Mouse (Mus musculus): ENCODE data around the gene 9330182O14Rik. TPM values are rescaled to one million over a fixed set of nuclear protein-coding genes. Genes with fewer than 3 reads are reported as not detected.

The 9330182O14Rik gene
- polyA plus RNA-seq (2015; fragmentation: Nextera tagmentation; extraction: Ambion mirVana): not detected in 2 replicates

DNA sequence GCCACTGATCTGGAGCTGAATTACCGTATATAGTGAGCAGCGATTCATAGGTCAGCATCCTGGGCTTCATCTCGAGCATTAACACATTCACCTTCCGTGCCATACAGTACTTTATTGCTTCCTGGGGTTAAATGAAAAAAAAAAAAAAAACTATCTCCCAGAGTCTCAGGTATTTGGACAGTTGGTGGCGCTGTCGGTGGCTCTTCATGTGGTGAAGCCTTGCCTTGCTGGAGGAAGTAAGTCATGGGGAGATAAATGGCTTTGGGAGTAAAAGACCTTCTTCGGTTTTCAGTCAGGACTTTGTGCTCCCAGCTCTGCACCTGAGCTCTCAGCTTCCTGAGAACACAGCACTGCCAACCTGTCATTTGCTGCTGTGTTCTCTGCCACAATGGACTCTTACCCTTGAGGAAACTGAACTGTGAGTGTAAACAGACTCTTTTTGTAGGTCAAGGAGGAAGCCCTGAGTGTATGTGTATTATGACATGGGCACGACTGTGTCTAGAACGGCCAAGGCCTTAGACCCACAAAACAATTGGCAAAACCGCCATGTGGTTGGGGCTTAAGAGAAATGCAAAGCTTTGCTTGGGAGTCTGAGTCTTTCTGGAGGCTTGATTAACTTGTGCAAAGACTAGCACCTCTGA is at the start of gene 9330182O14Rik:
9330182O14Rik (plus strand) TSS at position 214 of the 641 bp plus-strand sequence.
- Histone ChIP-seq H3K27me3 (ENCODE audit: control insufficient read depth, insufficient read depth, low read depth, low read length) (no peaks in the 10 kb centered on the region), H3K27ac (ENCODE audit: low read length) (no peak within 1 kb of the TSS), H3K9me3 (replicated peaks; ENCODE audit: control insufficient read depth, low read length) (no peaks in the 10 kb centered on the region), H3K4me1 (ENCODE audit: control insufficient read depth, low read depth, low read length) (no peaks in the 10 kb centered on the region), H3K36me3 (ENCODE audit: control insufficient read depth, insufficient read depth) (no peaks in the 10 kb centered on the region), H3K4me3 (ENCODE audit: low read depth, low read length) (no peak within 1 kb of the TSS), H3K4me2 (ENCODE audit: low read depth, low read length) (no peak within 1 kb of the TSS), H3K9ac (ENCODE audit: low read depth, low read length) (no peak within 1 kb of the TSS)
- no peak for ATAC-seq (ENCODE audit: low read depth)
- 29% methylated on average over 10 of the region's 10 CpGs for WGBS (ENCODE audit: insufficient replicate concordance)

DNA sequence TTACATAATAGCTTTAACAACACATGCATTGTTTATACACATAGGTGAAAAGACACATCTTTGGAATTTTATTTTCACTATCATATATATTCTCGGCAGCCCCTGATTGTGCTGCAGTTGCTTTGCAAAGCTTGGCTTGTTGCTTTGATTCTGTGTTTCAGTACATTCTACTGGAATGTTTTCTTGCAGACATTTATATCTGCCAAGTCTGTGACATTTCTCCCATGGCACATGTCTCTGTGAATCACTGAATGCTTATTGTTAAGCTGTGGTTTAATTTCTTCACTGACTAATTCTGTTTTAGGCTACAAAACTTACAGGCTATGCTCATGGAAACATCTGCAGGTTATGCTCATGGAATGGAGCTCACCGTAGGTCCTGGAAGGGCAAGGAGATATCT is 30.9 kb upstream of the 9330182O14Rik start:
- no peaks in the 10 kb centered on the region for H3K36me3 ChIP-seq (ENCODE audit: control insufficient read depth, insufficient read depth)
- no peaks in the 10 kb centered on the region for H3K27me3 ChIP-seq (ENCODE audit: control insufficient read depth, insufficient read depth, low read depth, low read length)
- H3K9ac ChIP-seq (ENCODE audit: low read depth, low read length): no peak overlapping the region
- no peaks in the 10 kb centered on the region for H3K4me1 ChIP-seq (ENCODE audit: control insufficient read depth, low read depth, low read length)
- ATAC-seq (ENCODE audit: low read depth): no peak
- H3K9me3 ChIP-seq (replicated peaks; ENCODE audit: control insufficient read depth, low read length): no peaks in the 10 kb centered on the region
- H3K4me2 ChIP-seq (ENCODE audit: low read depth, low read length): no peak overlapping the region
- WGBS (ENCODE audit: insufficient replicate concordance): 72% methylated on average over 2 of the region's 2 CpGs
- H3K27ac ChIP-seq (ENCODE audit: low read length): no peak overlapping the region
- no peak overlapping the region for H3K4me3 ChIP-seq (ENCODE audit: low read depth, low read length)

DNA sequence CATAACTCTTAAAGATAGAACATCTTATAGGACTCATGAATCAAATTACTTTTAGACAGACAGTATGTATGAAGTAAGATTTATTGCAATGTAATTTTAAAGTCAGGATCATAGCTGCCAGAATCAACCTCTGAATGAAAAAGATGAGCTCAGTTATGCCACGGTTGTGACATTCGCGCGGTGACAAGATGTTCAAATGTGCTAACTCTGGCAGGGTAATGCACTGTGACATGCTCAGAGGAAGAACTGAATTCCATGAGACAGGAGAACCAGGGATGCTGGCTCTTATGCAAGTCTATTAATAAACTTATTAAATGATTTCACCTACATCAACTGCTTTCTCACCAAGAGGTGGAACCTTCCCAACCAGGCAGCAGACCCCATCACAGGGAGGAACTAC is 28.5 kb upstream of the 9330182O14Rik start:
- Histone ChIP-seq H3K4me1 (ENCODE audit: control insufficient read depth, low read depth, low read length) (no peaks in the 10 kb centered on the region), H3K4me2 (ENCODE audit: low read depth, low read length) (no peak overlapping the region), H3K4me3 (ENCODE audit: low read depth, low read length) (no peak overlapping the region), H3K36me3 (ENCODE audit: control insufficient read depth, insufficient read depth) (no peaks in the 10 kb centered on the region), H3K9ac (ENCODE audit: low read depth, low read length) (no peak overlapping the region), H3K27ac (ENCODE audit: low read length) (no peak overlapping the region), H3K27me3 (ENCODE audit: control insufficient read depth, insufficient read depth, low read depth, low read length) (no peaks in the 10 kb centered on the region), H3K9me3 (replicated peaks; ENCODE audit: control insufficient read depth, low read length) (no peaks in the 10 kb centered on the region)
- 76% methylated on average over 4 of the region's 4 CpGs for WGBS (ENCODE audit: insufficient replicate concordance)
- no peak for ATAC-seq (ENCODE audit: low read depth)

DNA sequence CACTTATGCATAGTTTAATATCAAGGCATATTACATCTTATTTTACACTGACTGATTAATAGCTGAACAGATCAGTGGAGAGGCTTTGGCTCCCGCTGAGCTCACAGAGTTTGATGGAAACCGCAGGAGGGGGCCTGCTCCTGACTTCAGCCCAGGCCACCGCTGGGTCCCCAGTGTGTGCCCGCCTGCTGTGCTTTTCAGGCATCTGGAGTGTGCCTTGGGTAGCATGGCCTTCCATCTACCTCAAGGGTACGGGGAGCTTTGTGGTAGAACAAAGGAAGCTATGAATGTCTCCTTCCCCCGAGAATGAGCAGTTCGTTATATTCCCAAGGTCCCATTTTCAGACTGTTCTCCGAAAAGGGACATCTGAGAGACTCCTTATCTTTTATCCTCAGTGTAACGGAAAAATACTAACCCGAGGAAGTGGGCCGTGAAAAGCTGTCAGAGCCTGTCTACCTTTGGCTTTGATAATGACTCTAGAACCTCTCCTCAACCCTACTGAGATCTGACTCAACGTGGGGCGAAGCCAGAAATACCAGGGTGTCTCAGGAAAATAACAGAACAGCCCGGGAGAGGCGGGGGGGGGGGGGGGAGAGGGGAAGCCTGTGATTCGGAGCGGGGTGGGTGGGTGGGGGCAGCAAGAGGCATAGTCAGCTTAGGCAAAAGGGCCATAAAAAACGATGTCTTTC is 20.1 kb upstream of the 9330182O14Rik start:
- Histone ChIP-seq H3K27me3 (ENCODE audit: control insufficient read depth, insufficient read depth, low read depth, low read length) (no peaks in the 10 kb centered on the region), H3K9me3 (replicated peaks; ENCODE audit: control insufficient read depth, low read length) (no peaks in the 10 kb centered on the region), H3K9ac (ENCODE audit: low read depth, low read length) (no peak overlapping the region), H3K27ac (ENCODE audit: low read length) (no peak overlapping the region), H3K4me1 (ENCODE audit: control insufficient read depth, low read depth, low read length) (no peaks in the 10 kb centered on the region), H3K4me2 (ENCODE audit: low read depth, low read length) (no peak overlapping the region), H3K36me3 (ENCODE audit: control insufficient read depth, insufficient read depth) (no peaks in the 10 kb centered on the region), H3K4me3 (ENCODE audit: low read depth, low read length) (no peak overlapping the region)
- no peak for ATAC-seq (ENCODE audit: low read depth)
- WGBS (ENCODE audit: insufficient replicate concordance): 36% methylated on average over 16 of the region's 18 CpGs

DNA sequence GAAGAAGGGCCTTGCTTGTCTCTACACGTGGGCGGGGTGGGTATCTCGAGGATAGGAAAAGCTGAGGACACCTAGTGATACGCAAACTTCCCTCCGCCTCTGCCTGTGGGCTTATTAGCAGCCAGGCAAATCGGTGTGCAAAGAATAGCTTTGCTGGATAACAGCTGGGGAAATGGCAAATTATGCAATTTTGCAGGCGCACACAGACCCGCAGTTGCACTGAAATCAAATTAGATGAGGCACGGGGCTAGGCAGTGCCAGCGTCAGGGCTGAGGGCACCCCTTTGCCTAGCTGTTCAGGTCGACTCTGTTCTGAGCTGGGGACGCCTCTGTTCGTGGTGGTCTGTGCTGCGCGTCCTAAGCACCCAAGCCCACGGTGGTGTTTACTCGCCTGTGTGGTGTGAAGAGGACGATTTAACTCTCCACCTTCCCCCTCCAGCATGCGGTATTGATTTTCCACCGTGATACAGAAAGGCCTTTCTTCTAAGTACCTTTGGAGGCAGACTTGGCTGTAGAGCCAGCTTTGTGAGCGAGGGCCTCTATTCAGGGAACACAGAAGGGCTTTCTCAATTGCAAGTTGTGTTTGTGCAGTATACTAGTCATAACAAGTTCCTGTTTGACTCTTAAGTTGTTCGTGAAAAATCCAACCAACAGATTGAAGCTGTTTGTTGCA is 19.4 kb upstream of the 9330182O14Rik start:
- no peaks in the 10 kb centered on the region for H3K9me3 ChIP-seq (replicated peaks; ENCODE audit: control insufficient read depth, low read length)
- no peak for ATAC-seq (ENCODE audit: low read depth)
- no peak overlapping the region for H3K9ac ChIP-seq (ENCODE audit: low read depth, low read length)
- H3K36me3 ChIP-seq (ENCODE audit: control insufficient read depth, insufficient read depth): no peaks in the 10 kb centered on the region
- no peaks in the 10 kb centered on the region for H3K4me1 ChIP-seq (ENCODE audit: control insufficient read depth, low read depth, low read length)
- no peak overlapping the region for H3K4me2 ChIP-seq (ENCODE audit: low read depth, low read length)
- WGBS (ENCODE audit: insufficient replicate concordance): 46% methylated on average over 22 of the region's 22 CpGs
- H3K27me3 ChIP-seq (ENCODE audit: control insufficient read depth, insufficient read depth, low read depth, low read length): no peaks in the 10 kb centered on the region
- H3K4me3 ChIP-seq (ENCODE audit: low read depth, low read length): no peak overlapping the region
- H3K27ac ChIP-seq (ENCODE audit: low read length): no peak overlapping the region

DNA sequence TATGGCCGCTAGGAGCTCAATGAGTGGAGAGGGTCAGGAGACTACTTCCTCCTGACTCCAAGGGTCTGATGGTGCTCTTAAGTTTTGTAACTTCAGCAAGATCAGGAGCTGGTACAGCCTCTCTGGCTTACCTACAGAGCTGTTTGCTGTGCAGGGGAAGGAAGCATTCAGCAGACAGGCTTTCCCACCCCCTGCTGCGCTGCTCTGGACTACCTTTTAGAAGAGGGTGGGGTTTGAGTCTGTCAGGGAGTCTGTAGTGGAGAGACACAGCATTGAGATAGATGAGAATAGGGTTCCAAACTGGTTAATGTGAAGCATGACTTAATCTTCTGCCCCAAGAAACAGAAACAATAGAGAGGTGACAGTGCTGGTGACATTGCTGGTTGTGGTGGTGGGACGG is 17.8 kb upstream of the 9330182O14Rik start:
- Histone ChIP-seq H3K9ac (ENCODE audit: low read depth, low read length) (no peak overlapping the region), H3K36me3 (ENCODE audit: control insufficient read depth, insufficient read depth) (no peaks in the 10 kb centered on the region), H3K4me2 (ENCODE audit: low read depth, low read length) (no peak overlapping the region), H3K27me3 (ENCODE audit: control insufficient read depth, insufficient read depth, low read depth, low read length) (no peaks in the 10 kb centered on the region), H3K27ac (ENCODE audit: low read length) (no peak overlapping the region), H3K4me1 (ENCODE audit: control insufficient read depth, low read depth, low read length) (no peaks in the 10 kb centered on the region), H3K9me3 (replicated peaks; ENCODE audit: control insufficient read depth, low read length) (no peaks in the 10 kb centered on the region), H3K4me3 (ENCODE audit: low read depth, low read length) (no peak overlapping the region)
- 63% methylated on average over 3 of the region's 3 CpGs for WGBS (ENCODE audit: insufficient replicate concordance)
- no peak for ATAC-seq (ENCODE audit: low read depth)

DNA sequence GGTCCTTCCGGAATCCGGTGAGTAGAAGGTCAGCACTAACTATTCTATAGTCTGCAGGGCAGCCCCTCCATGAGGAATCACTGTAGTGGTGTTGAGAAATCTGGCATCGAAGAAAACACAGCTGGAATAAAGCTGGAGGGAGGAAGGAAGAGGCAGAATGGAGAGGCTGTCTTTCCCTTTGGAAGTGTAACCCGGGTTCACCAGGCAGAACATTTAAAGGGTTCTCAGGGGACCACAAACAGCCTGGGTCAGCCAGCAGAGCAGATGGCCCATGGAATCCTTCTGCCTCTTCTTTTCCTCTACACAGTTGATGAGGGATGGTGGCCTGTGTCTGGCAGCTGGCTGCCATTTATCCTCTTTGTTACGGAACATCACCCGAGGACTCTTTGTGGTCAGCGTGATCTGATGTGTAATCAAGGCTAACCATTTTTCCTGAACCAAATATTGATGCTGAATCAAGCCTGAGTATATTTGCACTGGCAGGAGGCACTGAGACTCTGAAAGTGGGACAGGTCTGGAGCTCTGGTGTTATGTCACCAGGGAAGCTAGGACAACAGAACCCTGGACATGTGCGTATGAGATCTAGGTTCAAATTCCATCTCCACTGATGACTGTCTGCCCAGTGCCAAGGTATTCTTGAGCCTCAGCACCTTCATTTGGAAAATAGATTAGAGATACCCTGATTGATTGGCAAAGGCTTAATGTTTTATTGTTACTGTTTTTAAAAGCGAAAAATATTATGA is 9.8 kb upstream of the 9330182O14Rik start:
- Histone ChIP-seq H3K4me1 (ENCODE audit: control insufficient read depth, low read depth, low read length) (no peaks in the 10 kb centered on the region), H3K9ac (ENCODE audit: low read depth, low read length) (no peak overlapping the region), H3K9me3 (replicated peaks; ENCODE audit: control insufficient read depth, low read length) (no peaks in the 10 kb centered on the region), H3K27ac (ENCODE audit: low read length) (no peak overlapping the region), H3K36me3 (ENCODE audit: control insufficient read depth, insufficient read depth) (no peaks in the 10 kb centered on the region), H3K4me3 (ENCODE audit: low read depth, low read length) (no peak overlapping the region), H3K27me3 (ENCODE audit: control insufficient read depth, insufficient read depth, low read depth, low read length) (no peaks in the 10 kb centered on the region), H3K4me2 (ENCODE audit: low read depth, low read length) (no peak overlapping the region)
- no peak for ATAC-seq (ENCODE audit: low read depth)
- WGBS (ENCODE audit: insufficient replicate concordance): 69% methylated on average over 9 of the region's 9 CpGs

DNA sequence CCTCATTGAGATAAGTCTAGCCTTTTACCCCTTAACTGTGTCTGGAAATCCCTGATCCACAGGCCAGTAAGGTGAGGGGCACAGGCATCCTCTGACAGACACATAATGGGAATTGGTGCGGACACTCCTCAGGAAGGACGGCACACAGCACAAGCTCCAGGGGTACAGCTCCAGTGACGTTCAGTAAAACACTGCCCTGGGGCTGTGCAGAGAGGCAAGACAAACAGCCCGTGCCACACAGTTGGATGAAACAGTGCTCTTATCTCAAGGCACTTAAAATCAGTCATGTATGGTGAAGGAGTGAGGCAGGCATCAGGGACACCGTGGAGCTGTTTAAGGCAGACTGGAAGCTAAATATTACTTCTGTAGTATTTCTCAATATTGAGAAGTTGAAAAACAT is 4.7 kb upstream of the 9330182O14Rik start:
- Histone ChIP-seq H3K9ac (ENCODE audit: low read depth, low read length) (no peak overlapping the region), H3K4me3 (ENCODE audit: low read depth, low read length) (no peak overlapping the region), H3K9me3 (replicated peaks; ENCODE audit: control insufficient read depth, low read length) (no peaks in the 10 kb centered on the region), H3K4me1 (ENCODE audit: control insufficient read depth, low read depth, low read length) (no peaks in the 10 kb centered on the region), H3K36me3 (ENCODE audit: control insufficient read depth, insufficient read depth) (no peaks in the 10 kb centered on the region), H3K4me2 (ENCODE audit: low read depth, low read length) (no peak overlapping the region), H3K27ac (ENCODE audit: low read length) (no peak overlapping the region), H3K27me3 (ENCODE audit: control insufficient read depth, insufficient read depth, low read depth, low read length) (no peaks in the 10 kb centered on the region)
- no peak for ATAC-seq (ENCODE audit: low read depth)
- WGBS (ENCODE audit: insufficient replicate concordance): 55% methylated on average over 5 of the region's 5 CpGs

Measured in liver, embryonic 16.5 days (tissue).